Mouse (Mus musculus): Measurements from ENCODE around the gene Col8a2. TPM values are rescaled to one million over a fixed set of nuclear protein-coding genes. Genes with fewer than 3 reads are reported as not detected.

Gene Col8a2
- total and polyA plus RNA-seq, 3 experiments: not detected

DNA sequence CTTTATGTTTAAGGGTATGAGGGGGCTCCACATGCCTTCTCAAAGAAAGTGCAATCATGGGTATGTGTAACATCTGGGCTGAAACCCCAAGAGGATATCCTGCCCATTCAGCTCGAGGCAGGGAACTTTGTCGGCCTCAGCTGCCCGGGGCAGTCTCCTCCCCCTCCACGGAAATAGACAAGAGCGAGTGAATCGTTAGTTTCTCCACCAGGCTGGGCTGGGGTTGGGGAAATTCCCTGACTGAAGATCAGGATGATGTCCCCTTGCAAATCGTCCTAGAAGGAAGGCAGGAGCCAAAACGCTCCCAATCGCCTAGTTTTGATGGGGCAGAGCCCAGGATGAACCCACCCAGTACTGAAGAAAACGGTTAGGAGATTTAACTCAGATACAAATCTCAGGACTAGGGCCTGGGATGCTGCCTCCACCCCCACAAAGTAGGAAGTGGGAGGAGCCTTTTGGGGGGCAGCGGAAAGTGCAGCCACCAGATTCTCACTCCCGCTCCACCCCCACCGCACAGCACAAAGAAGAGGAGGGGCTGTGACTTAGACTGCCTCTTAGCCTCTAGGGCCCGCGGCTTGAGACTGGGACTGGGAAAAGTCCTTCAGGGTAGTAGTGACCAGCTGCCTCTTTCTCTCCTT is 27.0 kb upstream of the Col8a2 start:
- dilution Hi-C loops (cut with MboI; ENCODE audit: extremely low pct_ligation_motif_present, extremely low pct_unique_long_range_greater_than_20kb, low sequenced_read_pairs) (no loop called here), in situ Hi-C loops (cut with MboI; ENCODE audit: low pct_ligation_motif_present, low pct_unique_long_range_greater_than_20kb, low sequenced_read_pairs) (loop anchor here (5.0 kb wide), 1 partner anchor 32 kb away; no protein-coding TSS in a partner anchor)
- Histone ChIP-seq H3K9ac (ENCODE audit: insufficient read depth, low read depth) (peak overlapping the region; percentile 55), H3K4me3 (replicated peaks in 1 of 3; ENCODE audit: low read depth in 2 of 3, low read length in 2 of 3, poor library complexity in 1 of 3) (peak overlapping the region; percentile 36 to 40 (median 40)), H3K79me2 (replicated peaks; ENCODE audit: control insufficient read depth, extremely low read depth, insufficient read depth, poor library complexity, severe bottlenecking) (peaks cover 16% of the 10 kb centered on the region), H3K36me3 (replicated peaks in 1 of 2; ENCODE audit: control insufficient read depth in 1 of 2, insufficient read depth in 1 of 2, low read length in 1 of 2) (peaks cover 0 to 13% of the 10 kb centered on the region in 2 experiments), H3K27ac (ENCODE audit: insufficient read depth, low read depth) (peak overlapping the region; percentile 92), H3K27me3 (replicated peaks) (no peaks in the 10 kb centered on the region), H3K9me3 (replicated peaks; ENCODE audit: low read length) (no peaks in the 10 kb centered on the region), H3K4me2 (ENCODE audit: insufficient read depth, low read depth, poor library complexity, severe bottlenecking) (peak overlapping the region; percentile 98), H3K4me1 (ENCODE audit: control insufficient read depth in 1 of 2, insufficient read depth in 2 of 2) (peaks cover 26 to 46% of the 10 kb centered on the region in 2 experiments)
- peak; percentile 93 for DNase-seq (ENCODE audit: extremely low read depth)
- no peak for TF ChIP-seq USF1 (IDR thresholded peaks at IDR 0.05; ENCODE audit: low read depth, low read length)
- no peak for TF ChIP-seq ZC3H11A (IDR thresholded peaks at IDR 0.05; ENCODE audit: low read depth, low read length)
- TF ChIP-seq CTCF (conservative IDR thresholded peaks at IDR 0.05 in 1 of 2, IDR thresholded peaks at IDR 0.05 in 1 of 2; ENCODE audit: low read depth in 2 of 2, low read length in 2 of 2): no peak
- peak; percentile 63 for TF ChIP-seq TCF12 (IDR thresholded peaks at IDR 0.05; ENCODE audit: low read depth, low read length)
- TF ChIP-seq GABPA (IDR thresholded peaks at IDR 0.05; ENCODE audit: insufficient replicate concordance, low read depth, low read length): no peak
- 0 out of 2 replicates have a peak, but pooled peaks have one; percentile 47 for TF ChIP-seq POLR2AphosphoS2 (IDR thresholded peaks at IDR 0.05; ENCODE audit: low read depth, low read length)
- TF ChIP-seq BHLHE40 (IDR thresholded peaks at IDR 0.05; ENCODE audit: low read depth, low read length): 0 out of 2 replicates have a peak, but pooled peaks have one; percentile 30
- TF ChIP-seq NRF1 (IDR thresholded peaks at IDR 0.05; ENCODE audit: low read depth, low read length): 0 out of 2 replicates have a peak, but pooled peaks have one; percentile 12
- peak; percentile 67; the same call in 1 of the 2 replicates for TF ChIP-seq MYC (IDR thresholded peaks at IDR 0.05; ENCODE audit: low read depth, low read length)
- peak; percentile 76; the same call in 1 of the 2 replicates for TF ChIP-seq RCOR1 (conservative IDR thresholded peaks at IDR 0.05; ENCODE audit: low read depth, low read length)
- TF ChIP-seq IRF4 (IDR thresholded peaks at IDR 0.05; ENCODE audit: low read depth, low read length): peak; percentile 87
- 0 out of 2 replicates have a peak, but pooled peaks have one; percentile 33 for TF ChIP-seq TBP (conservative IDR thresholded peaks at IDR 0.05; ENCODE audit: low read depth, low read length)
- no peak; the same call in none of the 2 replicates for TF ChIP-seq ZMIZ1 (IDR thresholded peaks at IDR 0.05; ENCODE audit: low read depth, low read length)
- no peak for TF ChIP-seq ZNF384 (IDR thresholded peaks at IDR 0.05; ENCODE audit: low read depth, low read length)
- TF ChIP-seq SMC3 (IDR thresholded peaks at IDR 0.05; ENCODE audit: low read depth, low read length): peak; percentile 9
- peak; percentile 89 for TF ChIP-seq ELF1 (IDR thresholded peaks at IDR 0.05; ENCODE audit: low read depth, low read length)
- no peak for TF ChIP-seq ZKSCAN1 (IDR thresholded peaks at IDR 0.05; ENCODE audit: borderline replicate concordance, low read depth, low read length)
- peak; percentile 66 for TF ChIP-seq EP300 (IDR thresholded peaks at IDR 0.05; ENCODE audit: low read length)
- TF ChIP-seq JUND (conservative IDR thresholded peaks at IDR 0.05; ENCODE audit: low read depth, low read length): no peak
- peak; percentile 76 for TF ChIP-seq MXI1 (IDR thresholded peaks at IDR 0.05; ENCODE audit: low read depth, low read length)
- no peak for TF ChIP-seq MAFK (IDR thresholded peaks at IDR 0.05; ENCODE audit: insufficient replicate concordance, low read length)
- TF ChIP-seq UBTF (IDR thresholded peaks at IDR 0.05; ENCODE audit: low read depth, low read length): no peak
- TF ChIP-seq KAT2A (IDR thresholded peaks at IDR 0.05; ENCODE audit: insufficient replicate concordance, low read length): 0 out of 2 replicates have a peak, but pooled peaks have one; percentile 40
- peak; percentile 86; the same call in 1 of the 2 replicates for TF ChIP-seq CHD2 (IDR thresholded peaks at IDR 0.05; ENCODE audit: low read length)
- TF ChIP-seq USF2 (conservative IDR thresholded peaks at IDR 0.05; ENCODE audit: low read depth, low read length): no peak
- no peak; the same call in 1 of the 2 replicates for TF ChIP-seq RAD21 (IDR thresholded peaks at IDR 0.05; ENCODE audit: low read depth, low read length)
- TF ChIP-seq ETS1 (conservative IDR thresholded peaks at IDR 0.05; ENCODE audit: low read depth, low read length): peak; percentile 73
- TF ChIP-seq SIN3A (IDR thresholded peaks at IDR 0.05; ENCODE audit: low read length): peak; percentile 79
- TF ChIP-seq JUN (IDR thresholded peaks at IDR 0.05; ENCODE audit: insufficient read depth, low read depth, low read length): no peak
- TF ChIP-seq MAZ (IDR thresholded peaks at IDR 0.05; ENCODE audit: low read depth, low read length): peak; percentile 92
- TF ChIP-seq CHD1 (IDR thresholded peaks at IDR 0.05; ENCODE audit: low read depth, low read length): no peak
- TF ChIP-seq E2F4 (IDR thresholded peaks at IDR 0.05; ENCODE audit: insufficient replicate concordance, low read depth, low read length): no peak
- TF ChIP-seq MAX (IDR thresholded peaks at IDR 0.05; ENCODE audit: low read length): peak; percentile 78
- peak; percentile 78 for TF ChIP-seq POLR2A (IDR thresholded peaks at IDR 0.05; ENCODE audit: low read depth, low read length)
- peak; percentile 62; the same call in 1 of the 2 replicates for TF ChIP-seq HCFC1 (IDR thresholded peaks at IDR 0.05; ENCODE audit: low read depth, low read length)
- peak; percentile 79; the same call in 1 of the 2 replicates for TF ChIP-seq MEF2A (IDR thresholded peaks at IDR 0.05; ENCODE audit: borderline replicate concordance, low read depth, low read length)
- TF ChIP-seq PAX5 (IDR thresholded peaks at IDR 0.05; ENCODE audit: low read length): no peak
- peak; percentile 81 for TF ChIP-seq NELFE (IDR thresholded peaks at IDR 0.05; ENCODE audit: low read depth, low read length)

All from CH12.LX (cell line).